Mouse (Mus musculus) embryonic facial prominence, embryonic 15.5 days (tissue): ENCODE data around the gene Ptgis. TPM values are rescaled to one million over a fixed set of nuclear protein-coding genes. Genes with fewer than 3 reads are reported as not detected.
A peak's percentile ranks its signal among the peaks of the same experiment; 100 is the strongest.
"Not testable (repeated sequence)": the region's sequence is repeated elsewhere in the genome, so short reads cannot be mapped to it uniquely, and the experiment has no call there.

Experiments used
- ATAC-seq: fragments of 200-750 bp; cut with Nextera tagmentation; 2 replicates; pipeline ENCODE4 v1.8.0; 2017; ENCODE audit warnings: low read depth, moderate TSS enrichment; ENCODE audit not compliant: insufficient number of reproducible peaks, low FRiP score, low TSS enrichment
- H3K27ac ChIP-seq: fragments of 300-500 bp; sonication (generic); replicated peaks from 2 replicates; pipeline ENCODE4 v1.5.1; 2015; ENCODE audit warnings: mild to moderate bottlenecking, inconsistent platforms
- H3K27me3 ChIP-seq: fragments of 300-500 bp; sonication (generic); 2 replicates; pipeline ENCODE4 v1.6.1; 2015; ENCODE audit warnings: inconsistent platforms
- H3K36me3 ChIP-seq: fragments of 300-500 bp; sonication (generic); 2 replicates; pipeline ENCODE4 v1.6.1; 2015; ENCODE audit warnings: mild to moderate bottlenecking, inconsistent platforms
- H3K4me1 ChIP-seq: fragments of 300-500 bp; sonication (generic); 2 replicates; pipeline ENCODE4 v1.6.1; 2015; ENCODE audit warnings: inconsistent platforms
- H3K4me2 ChIP-seq: fragments of 300-500 bp; sonication (generic); replicated peaks from 2 replicates; pipeline ENCODE4 v1.6.1; 2015; ENCODE audit warnings: mild to moderate bottlenecking, inconsistent platforms
- H3K4me3 ChIP-seq: fragments of 300-500 bp; sonication (generic); replicated peaks from 2 replicates; pipeline ENCODE4 v1.5.1; 2015; ENCODE audit warnings: mild to moderate bottlenecking, inconsistent platforms
- H3K9ac ChIP-seq: fragments of 300-500 bp; sonication (generic); 2 replicates; pipeline ENCODE4 v1.6.1; 2015; ENCODE audit warnings: inconsistent platforms
- H3K9me3 ChIP-seq: fragments of 300-500 bp; sonication (generic); replicated peaks from 2 replicates; pipeline ENCODE4 v1.6.1; 2016; ENCODE audit warnings: inconsistent platforms
- WGBS: fragments of 180-500 bp; shearing (Covaris S2); methylation state at CpG from one replicate; pipeline ENCODE4 v1.1.7; 2015; 5-methylcytosine and 5-hydroxymethylcytosine counted together
- polyA plus RNA-seq: library from polyadenylated mRNA; unstranded; fragments of >200 nt; fragmentation: Nextera tagmentation; extraction: Ambion mirVana; gene quantifications from 2 replicates; pipeline ENCODE4 v1.2.1, GENCODE M21; 2015

Ptgis gene
- polyA plus RNA-seq, 1 experiment from 2014 or later, result 33.1 TPM

GRCm38 (mm10) chr2:167209900-167210299 is 30.5 kb downstream of the Ptgis start:
- WGBS, result 79% methylated on average over 9 of the region's 9 CpGs
- Histone ChIP-seq H3K27me3 (no peaks in the 10 kb centered on the region), H3K4me1 (peaks cover 5% of the 10 kb centered on the region), H3K4me2 (no peak overlapping the region), H3K9me3 (no peaks in the 10 kb centered on the region), H3K36me3 (no peaks in the 10 kb centered on the region), H3K4me3 (no peak overlapping the region), H3K9ac (no peak overlapping the region), H3K27ac (no peak overlapping the region)
- ATAC-seq, result no peak

GRCm38 (mm10) chr2:167208984-167209383 is 31.4 kb downstream of the Ptgis start:
- H3K9ac ChIP-seq, result no peak overlapping the region
- no peaks in the 10 kb centered on the region for H3K27me3 ChIP-seq
- no peaks in the 10 kb centered on the region for H3K36me3 ChIP-seq
- no peaks in the 10 kb centered on the region for H3K9me3 ChIP-seq
- no peak overlapping the region for H3K4me2 ChIP-seq
- H3K4me3 ChIP-seq, result no peak overlapping the region
- no peak for ATAC-seq
- 79% methylated on average over 3 of the region's 3 CpGs for WGBS
- H3K27ac ChIP-seq, result no peak overlapping the region
- peaks cover 5% of the 10 kb centered on the region for H3K4me1 ChIP-seq

GRCm38 (mm10) chr2:167205918-167206629 is 34.3 kb downstream of the Ptgis start:
- H3K4me1 ChIP-seq, result peaks cover 7% of the 10 kb centered on the region

GRCm38 (mm10) chr2:167204686-167205085 is 35.7 kb downstream of the Ptgis start:
- not testable (repeated sequence) for H3K4me2 ChIP-seq, H3K9me3 ChIP-seq, H3K9ac ChIP-seq, H3K4me3 ChIP-seq, ATAC-seq, H3K36me3 ChIP-seq, H3K4me1 ChIP-seq, H3K27ac ChIP-seq, H3K27me3 ChIP-seq
- 84% methylated on average over 5 of the region's 5 CpGs for WGBS

More at GRCm38 (mm10) chr2:167205918-167206629, 34.3 kb downstream of the Ptgis start:
- Histone ChIP-seq H3K36me3 (no peaks in the 10 kb centered on the region), H3K9ac (no peak overlapping the region), H3K27me3 (0 out of 2 replicates have a peak, but pooled peaks cover 2% of the 10 kb centered on the region), H3K9me3 (no peaks in the 10 kb centered on the region), H3K4me2 (no peak overlapping the region), H3K4me3 (no peak overlapping the region), H3K27ac (no peak overlapping the region)
- 61% methylated on average over 18 of the region's 18 CpGs for WGBS
- peak; percentile 73; the same call in 1 of the 2 replicates for ATAC-seq

- peaks cover 7% of the 10 kb centered on the region for H3K4me1 ChIP-seq
- H3K4me3 ChIP-seq, result no peak overlapping the region
- H3K27ac ChIP-seq, result no peak overlapping the region
- no peaks in the 10 kb centered on the region for H3K36me3 ChIP-seq
- no peak overlapping the region for H3K4me2 ChIP-seq
- no peaks in the 10 kb centered on the region for H3K9me3 ChIP-seq
- WGBS, result 71% methylated on average over 7 of the region's 7 CpGs
- ATAC-seq, result no peak
- no peak overlapping the region for H3K9ac ChIP-seq
- 0 out of 2 replicates have a peak, but pooled peaks cover 2% of the 10 kb centered on the region for H3K27me3 ChIP-seq
These were observed 36.8 kb downstream of the Ptgis start for GRCm38 (mm10) chr2:167203505-167204166.

- Histone ChIP-seq H3K27ac (no peak overlapping the region), H3K27me3 (0 out of 2 replicates have a peak, but pooled peaks cover 2% of the 10 kb centered on the region), H3K4me3 (no peak overlapping the region), H3K9me3 (no peaks in the 10 kb centered on the region), H3K4me1 (peaks cover 7% of the 10 kb centered on the region), H3K9ac (no peak overlapping the region), H3K4me2 (no peak overlapping the region), H3K36me3 (no peaks in the 10 kb centered on the region)
- ATAC-seq, result no peak
- WGBS, result 25% methylated on average over 16 of the region's 16 CpGs
These were observed 38.7 kb downstream of the Ptgis start for GRCm38 (mm10) chr2:167201463-167202291.

- H3K4me2 ChIP-seq, result no peak overlapping the region
- 46% methylated on average over 13 of the region's 13 CpGs for WGBS
- no peaks in the 10 kb centered on the region for H3K9me3 ChIP-seq
- no peak overlapping the region for H3K27ac ChIP-seq
- H3K36me3 ChIP-seq, result no peaks in the 10 kb centered on the region
- H3K27me3 ChIP-seq, result 0 out of 2 replicates have a peak, but pooled peaks cover 2% of the 10 kb centered on the region
- ATAC-seq, result 0 out of 2 replicates have a peak, but pooled peaks have one; percentile 25
- no peak overlapping the region for H3K9ac ChIP-seq
- H3K4me3 ChIP-seq, result no peak overlapping the region
- 0 out of 2 replicates have a peak, but pooled peaks cover 2% of the 10 kb centered on the region for H3K4me1 ChIP-seq
These were observed 41.6 kb downstream of the Ptgis start for GRCm38 (mm10) chr2:167198660-167199427.

GRCm38 (mm10) chr2:167193361-167193760 is 47.0 kb downstream of the Ptgis start:
- Histone ChIP-seq H3K9me3 (no peaks in the 10 kb centered on the region), H3K27ac (no peak overlapping the region), H3K27me3 (peaks cover 32% of the 10 kb centered on the region), H3K4me2 (no peak overlapping the region), H3K9ac (no peak overlapping the region), H3K4me1 (peaks cover 21% of the 10 kb centered on the region), H3K36me3 (no peaks in the 10 kb centered on the region), H3K4me3 (no peak overlapping the region)
- 77% methylated on average over 3 of the region's 3 CpGs for WGBS
- ATAC-seq, result no peak

GRCm38 (mm10) chr2:167190076-167190399 is 50.4 kb downstream of the Ptgis start, which contains the start of gene Kcnb1:
Gene Kcnb1 (minus strand): TSS chr2:167190155.
- 0 out of 2 replicates have a peak, but pooled peaks have one; percentile 20 for ATAC-seq
- no peaks in the 10 kb centered on the region for H3K9me3 ChIP-seq
- H3K4me3 ChIP-seq, result peak within 1 kb of the TSS; percentile 49
- 1% methylated on average over 41 of the region's 41 CpGs for WGBS
- no peaks in the 10 kb centered on the region for H3K36me3 ChIP-seq
- H3K4me2 ChIP-seq, result peak within 1 kb of the TSS; percentile 83
- peaks cover 51% of the 10 kb centered on the region for H3K27me3 ChIP-seq
- H3K27ac ChIP-seq, result no peak within 1 kb of the TSS
- H3K9ac ChIP-seq, result peak within 1 kb of the TSS; percentile 37
- H3K4me1 ChIP-seq, result peaks cover 23% of the 10 kb centered on the region

GRCm38 (mm10) chr2:167189291-167190075 is 50.9 kb downstream of the Ptgis start:
- peak; percentile 32; the same call in 1 of the 2 replicates for ATAC-seq
- Histone ChIP-seq H3K4me2 (peak overlapping the region; percentile 83), H3K9ac (peak overlapping the region; percentile 37), H3K9me3 (no peaks in the 10 kb centered on the region), H3K36me3 (no peaks in the 10 kb centered on the region), H3K27me3 (peaks cover 51% of the 10 kb centered on the region), H3K27ac (no peak overlapping the region), H3K4me3 (peak overlapping the region; percentile 49), H3K4me1 (peaks cover 23% of the 10 kb centered on the region)
- WGBS, result under 1% methylated on average over 68 of the region's 91 CpGs
